26 mouse cellular contexts compared by ENCODE assay signal in the genomic region with DNA sequence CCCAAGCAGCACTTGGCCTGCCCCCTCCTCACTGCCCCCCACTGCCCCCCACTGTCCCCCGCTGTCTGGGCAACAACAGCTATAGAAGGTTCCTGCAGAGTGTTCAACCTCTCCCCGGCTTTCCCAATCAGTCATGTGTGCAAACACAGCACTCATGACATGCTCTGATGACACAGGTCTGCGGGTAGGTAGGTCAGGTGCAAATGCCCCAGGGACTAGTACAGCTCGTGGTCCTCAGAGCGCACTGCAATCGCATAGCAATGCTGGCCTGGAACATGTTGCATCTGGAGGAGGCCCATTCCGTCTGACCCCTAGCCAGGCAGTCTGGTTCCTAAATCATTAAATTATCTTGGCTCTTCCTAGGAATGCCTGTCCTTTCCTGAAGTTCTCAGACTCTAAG. TPM values are rescaled to one million over a fixed set of nuclear protein-coding genes. Genes with fewer than 3 reads are reported as not detected.
DNase-seq lines count a peak whose midpoint lies in the region; ATAC-seq and TF ChIP-seq lines count a peak whose summit lies in the region.
"Had no signal": no experiment of that assay in that cellular context is flagged by ENCODE, and none has a peak within 500 bp of the region (broad histone marks: within the 10 kb centered on the region; RNA-seq: fewer than 3 reads in every experiment).

No protein-coding gene starts in this region.

- H3K36me3 ChIP-seq in liver, adult 2 months (ENCODE audit: control insufficient read depth, insufficient read depth, low read length): no peaks in the 10 kb centered on the region
- H3K36me3 ChIP-seq in liver, embryonic 11.5 days (ENCODE audit: control insufficient read depth, insufficient read depth, low read length): no peaks in the 10 kb centered on the region
- no peaks in the 10 kb centered on the region for H3K36me3 ChIP-seq in thymus, adult 2 months (ENCODE audit: control insufficient read depth, insufficient read depth, low read length)
- H3K36me3 ChIP-seq: embryonic facial prominence, embryonic 12.5 days; embryonic facial prominence, embryonic 15.5 days; hindbrain, embryonic 12.5 days; hindbrain, embryonic 15.5 days had no signal

- H3K4me2 ChIP-seq in liver, embryonic 11.5 days: no peak overlapping the region
- H3K4me2 ChIP-seq: embryonic facial prominence, embryonic 12.5 days; embryonic facial prominence, embryonic 15.5 days; heart, embryonic 11.5 days; hindbrain, embryonic 12.5 days; hindbrain, embryonic 15.5 days had no signal

- H3K27me3 ChIP-seq in liver, adult 2 months (ENCODE audit: control insufficient read depth, insufficient read depth, low read length): peaks cover 4% of the 10 kb centered on the region; the same call in 1 of the 2 replicates
- no peaks in the 10 kb centered on the region; the same call in 1 of the 2 replicates for H3K27me3 ChIP-seq in liver, embryonic 11.5 days (replicated peaks; ENCODE audit: control insufficient read depth, insufficient read depth, low read length)
- no peaks in the 10 kb centered on the region for H3K27me3 ChIP-seq in thymus, adult 2 months (ENCODE audit: control insufficient read depth, insufficient read depth, low read length)
- H3K27me3 ChIP-seq: embryonic facial prominence, embryonic 12.5 days; embryonic facial prominence, embryonic 15.5 days; hindbrain, embryonic 12.5 days; hindbrain, embryonic 15.5 days had no signal

- H3K4me1 ChIP-seq in liver, adult 2 months (ENCODE audit: control insufficient read depth, insufficient read depth, low read length): no peaks in the 10 kb centered on the region; the same call in 1 of the 2 replicates
- no peaks in the 10 kb centered on the region for H3K4me1 ChIP-seq in liver, embryonic 11.5 days (replicated peaks; ENCODE audit: control insufficient read depth, insufficient read depth, low read length)
- H3K4me1 ChIP-seq in thymus, adult 2 months (replicated peaks; ENCODE audit: control insufficient read depth, insufficient read depth, low read length): no peaks in the 10 kb centered on the region
- H3K4me1 ChIP-seq: hindbrain, embryonic 12.5 days; hindbrain, embryonic 15.5 days had no signal

- TF ChIP-seq POLR2A in liver, adult 2 months (IDR thresholded peaks at IDR 0.05; ENCODE audit: extremely low read depth, insufficient read depth, low read length): no peak
- TF ChIP-seq POLR2A in thymus, adult 2 months (IDR thresholded peaks at IDR 0.05; ENCODE audit: control insufficient read depth, extremely low read depth, insufficient read depth, low read length, poor library complexity): no peak

- H3K4me3 ChIP-seq in liver, adult 2 months (ENCODE audit: insufficient read depth, low read depth, low read length): no peak overlapping the region
- no peak overlapping the region for H3K4me3 ChIP-seq in liver, embryonic 11.5 days (ENCODE audit: low read depth, low read length)
- no peak overlapping the region for H3K4me3 ChIP-seq in thymus, adult 2 months (ENCODE audit: control insufficient read depth, insufficient read depth, low read length)
- H3K4me3 ChIP-seq: embryonic facial prominence, embryonic 12.5 days; embryonic facial prominence, embryonic 15.5 days; gastrocnemius, adult 2 months; hindbrain, embryonic 12.5 days; hindbrain, embryonic 15.5 days had no signal

- no peaks in the 10 kb centered on the region for H3K79me2 ChIP-seq in liver, adult 2 months (ENCODE audit: control insufficient read depth, insufficient read depth, low read length)

- ATAC-seq in liver, embryonic 11.5 days (replicated peaks; ENCODE audit: low FRiP score): no peak
- ATAC-seq: forebrain, embryonic 14.5 days; forebrain, postnatal 0 days had no signal

- no peaks in the 10 kb centered on the region for H3K9me3 ChIP-seq in liver, embryonic 11.5 days (ENCODE audit: control insufficient read depth, low read length)
- H3K9me3 ChIP-seq: embryonic facial prominence, embryonic 12.5 days; embryonic facial prominence, embryonic 15.5 days; hindbrain, embryonic 12.5 days; hindbrain, embryonic 15.5 days had no signal

- H3K9ac ChIP-seq in liver, adult 2 months (ENCODE audit: low read depth, low read length): no peak overlapping the region
- H3K9ac ChIP-seq in liver, embryonic 11.5 days (ENCODE audit: low read depth, low read length): no peak overlapping the region
- H3K9ac ChIP-seq: embryonic facial prominence, embryonic 12.5 days; embryonic facial prominence, embryonic 15.5 days; forebrain, postnatal 0 days; hindbrain, embryonic 12.5 days; hindbrain, embryonic 15.5 days had no signal

- no peak overlapping the region for H3K27ac ChIP-seq in liver, adult 2 months (replicated peaks; ENCODE audit: insufficient read depth, low read depth, low read length)
- H3K27ac ChIP-seq in liver, embryonic 11.5 days (ENCODE audit: low read depth, low read length): no peak overlapping the region
- no peak overlapping the region for H3K27ac ChIP-seq in thymus, adult 2 months (ENCODE audit: control insufficient read depth, insufficient read depth, low read length)
- H3K27ac ChIP-seq: embryonic facial prominence, embryonic 12.5 days; embryonic facial prominence, embryonic 15.5 days; gastrocnemius, adult 2 months; hindbrain, embryonic 12.5 days; hindbrain, embryonic 15.5 days had no signal

- 36% methylated on average over 7 of the region's 7 CpGs for WGBS in liver, adult 2 months
- 83% methylated on average over 7 of the region's 7 CpGs for WGBS in liver, embryonic 11.5 days
- 96% methylated on average over 7 of the region's 7 CpGs for WGBS in thymus, adult 2 months

- DNase-seq in liver, adult 2 months (ENCODE audit: extremely low read depth, low read depth, low spot score): peak; percentile 25
- DNase-seq in liver, embryonic 11.5 days (ENCODE audit: low spot score): no peak
- peak; percentile 52 for DNase-seq in A20 (ENCODE audit: low read depth, low spot score)
- peak; percentile 26 to 39 for DNase-seq in B cell, adult 2 months
- DNase-seq in lung, postnatal 25 days (ENCODE audit: low spot score): no peak
- no peak for DNase-seq in thymus, adult 2 months
- DNase-seq: adrenal gland, adult 2 months; adrenal gland, postnatal 14 days; cerebellum, adult 11 months; cerebellum, adult 2 months; cerebellum, adult 9-11 months; cerebellum, postnatal 25 days; forebrain, postnatal 0 days; gastrocnemius, adult 2 months; gastrocnemius, postnatal 14 days; heart, adult 11 months had no signal

- no peak for TF ChIP-seq CTCF in liver, adult 2 months (IDR thresholded peaks at IDR 0.05; ENCODE audit: low read depth, low read length)
- TF ChIP-seq CTCF in thymus, adult 2 months (IDR thresholded peaks at IDR 0.05; ENCODE audit: borderline replicate concordance, control insufficient read depth, extremely low read depth, insufficient read depth, low read length, poor library complexity): no peak

RNA-seq across cellular contexts. Expression of a gene that starts 15.6 kb away (rescaled TPM):
- total RNA-seq in liver, adult 2 months (2014; rRNA removed): not detected in 2 replicates
- polyA plus RNA-seq in liver, adult 2 months (2012; rRNA removed): 0.06 TPM in 1 of 2 replicates, not detected in the other
- polyA plus RNA-seq in liver, embryonic 11.5 days (2014; fragmentation: Nextera tagmentation; extraction: Ambion mirVana): not detected in 2 replicates
- 0.13 and 0.15 TPM in 2 replicates for polyA plus RNA-seq in thymus, adult 2 months (2012; rRNA removed)
- total RNA-seq: adrenal gland, adult 2 months; adrenal gland, postnatal 14 days; gastrocnemius, adult 2 months; heart, adult 8-10 months; heart, postnatal 25 days had no signal
- polyA plus RNA-seq: adrenal gland, adult 2 months; embryonic facial prominence, embryonic 15.5 days; forebrain, embryonic 11.5 days; forebrain, embryonic 14.5 days; heart, embryonic 11.5 days; heart, embryonic 14.5 days; hindbrain, embryonic 12.5 days; hindbrain, embryonic 15.5 days had no signal

Comparison
In these comparisons a context has a peak if more than half of its experiments do, and no peak if none do; other contexts are left out.
1. DNase-seq: peak in liver, adult 2 months (single experiment), A20 (single experiment) and B cell, adult 2 months (2 of 2); none in liver, embryonic 11.5 days (single experiment), lung, postnatal 25 days (single experiment) and thymus, adult 2 months (single experiment).